Mouse (Mus musculus) megakaryocyte, embryonic 14.5 days (primary cell): Measurements from ENCODE around the gene Emp2.

Source experiments
- FLI1 ChIP-seq: IDR thresholded peaks from 2 replicates; pipeline ENCODE4 v1.6.1; 2012; ENCODE audit warnings: low read length, inconsistent platforms, mixed read lengths
- GATA1 ChIP-seq: IDR thresholded peaks from 3 replicates; pipeline ENCODE4 v1.6.1; 2012; ENCODE audit warnings: mixed read lengths, low read length, inconsistent platforms, borderline replicate concordance

DNA sequence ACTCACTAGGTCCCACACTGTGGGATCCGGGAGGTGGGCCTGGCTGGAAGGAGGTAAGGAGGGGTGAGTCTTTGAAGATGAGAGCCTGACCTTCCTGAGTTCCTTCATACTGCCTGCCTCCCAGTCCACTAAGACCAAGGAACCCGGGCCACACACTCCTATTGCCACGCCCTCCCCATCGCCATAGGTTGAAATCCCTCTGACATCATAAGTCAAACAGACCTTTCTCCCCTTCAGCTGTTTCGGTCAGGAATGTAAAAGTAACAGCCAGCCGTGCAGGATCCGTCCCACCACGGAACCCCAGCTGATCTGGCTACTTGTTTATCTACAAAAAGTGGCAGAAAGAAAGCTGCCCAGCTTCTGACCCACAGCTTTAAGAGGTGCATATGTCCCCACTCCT lies 14.1 kb downstream of the Emp2 start:
- TF ChIP-seq GATA1 (no peak), FLI1 (no peak)
